Mouse (Mus musculus) ES-Bruce4 (cell line): ENCODE measurements around the gene BC025920.

Experiments
- CTCF ChIP-seq: IDR thresholded peaks from one replicate; pipeline ENCODE4 v1.8.1; 2011; ENCODE audit warnings: low read depth, low read length
- POLR2A ChIP-seq: IDR thresholded peaks from one replicate; pipeline ENCODE4 v1.8.1; 2011; ENCODE audit warnings: low read length; ENCODE audit not compliant: insufficient read depth

GRCm38 (mm10) chr10:81568381-81569191 lies 37.5 kb upstream of the BC025920 start:
- TF ChIP-seq POLR2A (no peak), CTCF (no peak)
